Mouse (Mus musculus) layer of hippocampus, postnatal 14 days (tissue): ENCODE results near the gene Med15. TPM values are rescaled to one million over a fixed set of nuclear protein-coding genes. Genes with fewer than 3 reads are reported as not detected.
A peak's percentile ranks its signal among the peaks of the same experiment; 100 is the strongest.

Experiments used
- DNase-seq, 2 experiments: peaks; one replicate each; pipeline ENCODE4 v3.0.0; 2021 to 2022; ENCODE audit warnings: low spot score in 2 of 2, mixed read lengths in 1 of 2
- total RNA-seq, 2 experiments: library from RNA; stranded (reverse); gene quantifications; 2 replicates each; pipeline ENCODE4 v1.2.3; 2021

The Med15 gene
- total RNA-seq, 2 experiments from 2014 or later, result 65.4 to 80.2 TPM

DNA sequence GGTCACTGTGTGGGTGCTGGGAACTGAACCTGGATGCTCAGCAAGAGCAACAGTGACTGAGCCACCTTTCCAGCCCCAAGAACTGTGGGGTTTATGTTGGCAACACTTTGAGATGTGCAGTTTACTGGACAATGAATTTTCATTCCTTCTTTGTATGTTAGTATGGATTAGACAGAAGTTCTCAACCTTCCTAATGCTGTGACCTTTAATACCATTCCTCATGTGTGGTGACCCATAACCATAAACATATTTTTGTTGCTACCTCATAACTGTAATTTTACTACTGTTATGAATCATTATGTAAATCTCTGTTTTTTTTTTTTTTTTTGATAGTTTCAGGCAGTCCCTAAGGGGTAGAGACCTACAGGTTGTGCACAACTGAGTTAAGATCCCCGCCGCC is 955 bp upstream of the Med15 start:
- no peak for DNase-seq

DNA sequence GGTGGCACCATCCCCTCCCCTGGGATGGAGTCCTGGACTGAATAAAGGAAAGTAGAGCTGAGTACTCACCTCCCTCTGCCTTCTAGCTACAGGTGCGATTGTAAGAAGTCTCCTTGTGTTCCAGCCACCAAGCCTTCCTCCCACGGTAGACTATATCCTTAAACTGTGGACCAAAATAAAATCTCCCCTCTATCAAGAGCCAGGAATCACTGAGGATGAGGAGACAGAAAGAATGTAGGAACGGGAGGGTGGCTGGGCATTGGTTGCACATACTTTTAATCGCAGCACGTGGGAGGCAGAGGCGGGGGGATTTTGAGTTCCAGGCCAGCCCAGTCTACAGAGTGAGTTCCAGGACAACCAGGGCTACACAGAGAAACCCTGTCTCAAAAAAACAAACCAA is 260 bp downstream of the Med15 start:
- DNase-seq, result no peak

DNA sequence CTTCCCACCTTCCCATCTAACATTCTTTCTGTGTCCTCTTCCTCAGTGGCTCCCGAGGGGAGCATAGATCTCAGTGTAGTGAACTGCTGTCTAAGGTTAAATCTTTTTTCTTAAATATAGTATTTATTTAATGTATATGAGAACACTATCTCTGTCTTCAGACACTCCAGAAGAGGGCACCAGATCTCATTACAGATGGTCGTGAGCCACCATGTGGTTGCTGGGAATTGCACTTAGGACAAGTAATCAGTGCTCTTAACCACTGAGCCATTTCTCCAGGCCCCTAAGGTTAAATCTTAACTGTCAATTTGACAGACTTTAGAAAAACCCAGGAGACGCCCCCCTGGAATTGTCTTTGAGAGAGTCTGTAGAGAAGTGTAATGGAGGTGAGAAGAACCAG is 670 bp downstream of the Med15 start:
- no peak for DNase-seq

DNA sequence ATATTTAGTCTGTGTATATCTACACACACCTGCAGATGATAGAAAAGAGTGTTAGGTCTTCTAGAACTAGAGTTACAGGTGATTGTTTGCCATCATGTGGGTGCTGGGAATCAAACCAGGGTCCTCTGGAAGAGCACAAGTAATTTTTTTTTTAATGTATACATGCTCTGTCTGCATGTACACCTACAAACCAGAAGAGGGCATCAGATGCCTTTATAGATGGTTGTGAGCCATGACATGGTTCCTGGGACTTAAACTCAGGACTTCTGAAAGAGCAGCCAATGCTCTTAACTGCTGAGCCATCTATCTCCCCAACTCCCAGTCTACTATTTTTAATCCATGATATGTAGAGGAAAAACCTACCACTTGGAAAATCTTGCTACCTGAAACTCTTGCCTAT is 2.7 kb downstream of the Med15 start:
- DNase-seq, result no peak

DNA sequence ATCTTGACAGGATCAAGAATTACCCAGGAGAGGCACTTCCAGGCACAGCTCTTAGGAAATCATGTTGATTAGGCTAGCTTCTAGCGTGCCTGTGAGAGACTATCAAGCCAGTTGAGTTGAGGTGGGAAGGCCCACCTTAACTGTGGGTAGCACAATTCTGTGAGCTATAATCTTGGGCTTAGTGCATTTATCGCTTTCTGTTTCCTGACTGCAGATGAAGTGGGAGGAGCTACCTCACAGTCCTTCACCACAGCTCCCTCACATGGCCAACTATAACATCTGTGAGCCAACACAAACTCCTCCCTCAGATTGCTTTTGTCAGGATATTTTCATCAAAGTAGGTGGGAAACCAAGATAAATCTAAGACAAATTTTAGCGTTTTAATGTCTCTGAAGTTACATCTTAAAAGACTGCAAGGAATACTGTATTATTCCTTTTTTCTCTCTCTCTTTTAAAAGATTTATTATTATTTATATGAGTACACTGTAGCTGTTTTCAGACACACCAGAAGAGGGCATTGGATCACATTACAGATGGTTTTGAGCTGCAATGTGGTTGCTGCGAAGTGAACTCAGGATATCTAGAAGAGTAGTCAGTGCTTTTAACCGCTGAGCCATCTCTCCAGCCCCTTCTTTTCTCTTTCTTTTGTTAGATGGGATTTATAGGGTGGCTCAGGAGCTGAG is 5.4 kb downstream of the Med15 start:
- DNase-seq, result no peak

DNA sequence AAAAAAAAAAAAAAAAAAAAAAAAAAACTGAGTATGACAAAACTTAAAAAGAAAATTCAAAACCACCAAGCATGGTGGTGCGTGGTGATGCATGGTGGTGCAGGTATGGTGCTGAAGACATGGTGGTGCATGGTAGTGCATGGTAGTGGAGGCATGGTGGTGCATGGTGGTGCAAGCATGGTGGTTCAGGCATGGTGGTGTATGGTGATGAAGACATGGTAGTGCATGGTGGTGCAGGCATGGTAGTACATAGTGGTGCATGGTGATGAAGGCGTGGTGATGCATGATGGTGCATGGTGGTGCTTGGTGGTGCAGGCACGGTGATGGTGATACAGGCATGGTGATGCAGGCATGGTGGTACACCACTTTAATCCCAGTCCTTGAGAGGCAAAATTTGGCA is 8.2 kb downstream of the Med15 start:
- DNase-seq, result no peak

DNA sequence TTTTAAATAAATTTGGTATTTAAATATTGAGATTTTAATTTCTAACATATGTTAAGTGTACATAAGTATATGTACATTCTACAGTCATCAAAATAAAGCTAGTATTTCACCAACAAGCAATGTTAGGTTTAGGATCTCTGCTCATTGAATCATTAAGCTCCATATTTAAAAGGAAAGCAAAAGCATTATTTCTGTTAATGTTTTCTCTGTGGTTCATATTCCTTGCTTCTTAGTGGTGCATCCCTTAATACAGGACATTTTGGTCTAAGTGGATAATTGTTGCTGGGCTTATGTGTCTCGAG is 9.4 kb downstream of the Med15 start:
- no peak for DNase-seq

DNA sequence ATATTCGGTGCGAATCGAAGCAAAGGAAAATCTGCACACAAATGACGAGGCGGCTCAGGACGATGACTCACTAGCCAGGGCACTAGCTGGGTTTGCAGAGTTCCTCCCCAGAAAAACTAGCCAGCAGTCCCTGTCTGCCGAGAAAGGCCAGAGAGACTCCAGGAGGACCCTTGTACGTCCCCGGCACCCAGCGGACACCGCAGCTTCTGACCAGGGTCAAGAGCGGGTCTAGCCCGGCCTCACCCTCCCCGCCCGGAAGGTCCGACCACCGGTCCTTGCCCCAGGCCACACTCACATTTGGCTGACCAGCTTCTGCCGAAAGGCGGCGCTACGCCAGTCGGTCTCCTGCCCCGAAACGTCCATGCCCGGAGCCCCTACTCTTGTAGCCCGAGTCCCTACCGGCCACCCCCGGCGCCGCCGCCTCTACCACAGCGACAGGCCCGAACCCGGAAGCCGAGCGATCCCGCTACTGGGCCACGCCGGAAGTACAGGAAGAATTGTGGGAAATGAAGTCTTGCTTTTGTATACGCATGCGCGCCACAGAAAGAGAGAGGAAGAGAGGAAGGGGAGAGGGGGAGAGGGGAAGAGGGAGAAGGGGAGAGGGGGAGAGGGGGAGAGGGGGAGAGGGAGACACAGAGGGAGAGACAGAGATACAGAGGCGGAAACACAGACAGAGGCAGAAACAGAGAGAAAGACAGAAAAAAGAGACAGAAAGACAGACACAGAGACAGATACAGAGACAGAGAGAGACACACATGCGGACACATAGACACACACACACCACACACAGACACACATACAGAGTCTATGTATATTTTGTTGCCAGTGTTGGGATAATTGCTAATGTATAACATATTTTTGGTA is 10.0 kb downstream of the Med15 start:
- peak; percentile 89 to 95 for DNase-seq

DNA sequence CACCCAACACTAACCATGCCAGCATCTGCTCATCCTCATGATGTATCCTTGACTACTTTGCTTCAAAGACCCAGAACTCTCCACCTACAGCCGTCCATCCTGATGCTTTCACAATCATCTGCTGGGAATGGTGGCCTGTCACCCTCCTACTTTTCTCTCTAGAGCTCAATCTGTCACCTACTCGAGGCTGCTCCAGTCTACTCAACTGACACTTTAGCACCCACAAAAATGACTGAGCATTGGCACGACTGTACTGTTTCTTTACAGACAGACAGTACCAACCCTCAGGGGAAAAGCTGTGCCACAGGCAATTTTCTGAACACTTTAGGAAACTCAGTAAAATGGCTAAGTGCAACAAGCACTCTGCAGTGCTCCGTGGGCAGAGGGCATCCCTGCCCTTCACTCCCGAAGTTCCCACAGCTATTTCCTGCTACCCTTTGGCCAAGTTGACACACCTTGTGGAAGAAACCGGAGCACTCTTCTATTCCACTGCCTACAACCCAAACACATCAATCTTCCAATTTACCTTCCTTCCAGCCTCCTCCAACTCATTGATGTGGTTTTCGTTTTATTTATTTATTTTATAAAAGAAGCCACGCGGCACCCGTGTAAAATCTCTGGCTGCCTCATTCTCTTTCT is 10.8 kb downstream of the Med15 start:
- peak in 1 of 2 experiments; percentile 5 for DNase-seq

DNA sequence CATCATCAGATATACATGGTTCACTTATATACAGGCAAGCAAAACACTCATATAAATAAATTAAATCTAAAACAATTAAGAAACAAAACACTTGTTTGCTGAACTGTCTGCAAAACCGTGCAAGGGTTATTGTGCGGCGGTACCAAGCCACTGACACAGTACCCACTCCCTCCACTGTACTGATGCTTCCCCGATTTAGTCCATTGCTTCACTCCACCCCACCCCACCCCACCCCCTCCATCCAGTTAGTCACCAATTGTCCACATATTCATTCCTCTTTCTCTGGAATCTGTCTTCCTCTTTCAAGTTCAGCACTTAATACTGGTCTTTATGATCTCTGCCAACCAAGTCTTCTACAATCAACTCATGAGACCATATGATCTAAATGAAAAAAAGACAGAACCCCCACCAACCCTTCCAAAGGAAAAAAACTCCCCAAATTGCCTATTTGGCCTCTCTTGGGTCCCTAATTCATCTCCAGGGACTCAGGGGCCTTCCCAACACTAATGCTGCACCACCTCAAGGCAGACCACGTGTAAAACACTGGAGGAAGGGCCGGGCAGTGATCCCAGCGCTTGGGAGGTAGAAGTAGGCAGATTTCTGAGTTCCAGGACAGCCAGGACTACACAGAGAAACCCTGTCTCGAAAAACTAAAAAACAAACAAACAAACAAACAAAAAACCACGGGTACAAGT is 11.4 kb downstream of the Med15 start:
- no peak for DNase-seq

DNA sequence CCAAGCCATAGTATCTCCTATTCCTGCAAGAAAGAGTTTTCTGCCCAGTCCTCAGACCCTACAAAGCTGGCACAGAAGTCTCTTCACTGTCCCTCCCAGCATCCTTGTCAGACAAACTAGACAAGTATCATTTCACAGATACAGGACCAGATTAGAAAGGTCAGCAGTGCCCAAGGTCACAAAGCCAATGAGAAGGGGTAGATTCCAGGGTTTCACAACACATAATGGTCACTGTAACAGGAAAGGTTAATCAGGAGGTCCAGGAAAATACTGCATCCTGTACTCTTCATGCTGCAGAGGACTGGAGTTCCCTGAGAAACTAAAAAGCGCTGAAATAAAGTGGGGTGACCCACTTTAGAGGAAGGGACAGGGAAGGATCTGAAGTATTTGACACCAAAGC is 14.9 kb downstream of the Med15 start:
- no peak for DNase-seq

DNA sequence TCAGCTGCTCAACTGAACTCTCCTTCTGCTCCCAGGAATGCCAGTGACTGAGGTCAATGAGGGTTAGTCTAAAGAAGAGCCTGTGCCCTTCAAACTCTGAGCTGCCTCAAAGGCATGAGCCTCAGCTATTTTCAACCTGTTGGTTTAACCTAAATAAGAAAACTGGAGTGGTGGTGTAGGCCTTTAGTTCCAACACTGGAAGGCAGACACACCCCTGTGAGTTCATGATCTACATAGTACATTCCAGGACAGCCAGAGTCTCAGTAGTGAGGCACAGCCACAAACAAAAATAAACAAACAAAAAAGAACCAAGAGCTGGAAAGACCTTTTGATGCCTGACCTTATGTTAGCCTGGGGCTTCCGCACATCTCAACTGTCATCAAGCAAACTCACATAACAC is 25.1 kb downstream of the Med15 start:
- DNase-seq, result no peak

DNA sequence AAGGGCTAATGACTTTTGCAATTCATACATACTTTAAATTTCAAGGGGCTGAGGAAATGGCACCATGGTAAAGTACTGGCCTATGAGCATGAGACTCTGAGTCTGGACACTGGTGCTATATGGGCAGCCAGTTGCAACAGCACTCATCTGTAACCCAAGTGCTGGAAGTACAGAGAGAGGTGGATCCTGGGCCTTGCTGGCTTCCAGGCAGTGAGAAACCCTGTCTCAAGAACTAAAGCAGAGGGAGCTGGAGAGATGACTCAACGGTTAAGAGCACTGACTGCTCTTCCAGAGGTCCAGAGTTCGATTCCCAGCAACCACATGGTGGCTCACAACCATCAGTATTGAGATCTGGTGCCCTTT is 31.7 kb downstream of the Med15 start:
- DNase-seq, result no peak

DNA sequence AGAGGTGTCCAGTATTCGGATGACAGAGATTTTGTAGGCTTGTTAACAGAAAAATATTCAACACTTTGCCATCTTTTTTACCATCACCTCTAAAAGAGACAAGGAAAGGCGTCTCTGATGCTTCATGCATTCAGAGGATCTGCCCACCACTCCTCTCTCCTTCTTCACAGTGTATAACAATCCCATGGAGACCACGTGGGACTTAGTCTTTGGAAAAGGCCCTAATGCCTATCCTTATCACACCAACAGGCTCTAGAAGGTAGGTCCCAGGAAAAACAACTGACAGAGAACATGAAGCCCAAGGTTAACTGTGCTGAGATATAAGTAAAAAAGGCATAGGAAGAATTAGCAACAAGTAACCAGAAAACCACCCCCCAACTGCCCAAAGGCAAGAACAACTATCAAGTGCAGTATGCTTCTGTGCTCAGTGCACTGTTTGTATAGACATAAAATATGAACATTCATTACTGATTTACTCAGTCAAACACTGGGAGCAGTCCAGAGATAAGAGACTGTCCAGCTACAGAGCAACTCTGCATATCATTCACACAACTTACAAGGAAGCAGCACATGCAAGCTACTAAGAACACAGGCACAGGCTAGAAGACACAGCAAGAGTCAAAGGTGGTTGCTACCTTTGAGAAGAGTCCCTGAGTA is 32.2 kb downstream of the Med15 start:
- no peak for DNase-seq

DNA sequence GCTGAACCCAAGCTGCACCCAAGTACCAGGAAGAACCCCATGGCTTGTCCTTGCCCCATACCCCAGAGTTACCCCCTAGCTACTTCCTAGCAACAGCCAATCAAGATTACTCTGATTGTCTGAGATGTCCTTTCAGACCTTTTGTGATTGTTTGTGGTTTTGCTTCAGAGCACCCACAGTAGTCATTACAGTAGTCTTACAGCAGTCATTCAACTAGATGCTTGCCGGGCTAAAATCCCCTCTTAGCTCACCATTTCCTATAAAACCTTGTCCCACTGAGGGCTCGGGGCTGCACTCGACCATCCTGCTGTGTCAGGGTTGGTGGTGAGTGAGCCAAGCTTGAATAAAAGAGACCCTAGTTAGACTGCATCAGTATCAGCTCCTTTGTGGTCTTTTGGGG is 37.8 kb downstream of the Med15 start:
- no peak for DNase-seq

DNA sequence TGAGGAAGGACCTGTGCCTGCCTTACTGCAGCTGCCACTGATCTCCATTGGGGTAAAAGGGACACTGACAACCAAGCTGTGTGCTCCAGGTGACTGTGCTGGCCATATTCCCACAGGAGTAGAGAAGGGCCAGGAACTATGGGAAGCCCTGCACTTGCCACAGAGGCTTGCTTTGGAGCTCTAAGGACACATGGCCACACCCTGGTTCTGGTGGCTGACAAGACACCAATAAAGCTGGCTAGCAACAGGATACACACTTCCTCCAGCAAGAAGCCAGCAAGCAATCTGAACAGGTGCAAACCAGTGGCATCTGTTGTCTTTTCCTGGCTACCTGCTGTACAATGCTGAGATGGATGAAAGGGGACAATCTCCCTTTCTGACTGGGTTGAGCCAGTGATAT is 62.8 kb downstream of the Med15 start:
- no peak for DNase-seq

DNA sequence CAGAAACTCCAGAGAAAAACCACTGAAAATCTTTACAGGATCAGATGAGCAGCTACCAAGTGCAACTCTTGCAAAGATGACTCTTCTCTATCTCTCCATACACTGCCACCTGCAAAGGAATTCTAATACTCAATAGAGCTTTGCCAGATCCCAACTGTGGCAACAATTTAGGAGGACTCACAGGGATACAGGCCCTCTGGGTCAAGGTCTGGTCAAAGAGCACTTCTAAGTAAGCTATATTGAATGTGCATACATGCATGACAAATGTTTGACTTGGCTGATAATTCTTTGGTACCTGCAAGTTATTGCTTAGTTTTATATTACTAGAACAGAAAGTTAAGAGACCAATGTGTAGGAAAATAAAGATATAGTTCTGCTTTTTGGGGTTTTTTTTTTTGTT is 67.1 kb downstream of the Med15 start:
- no peak for DNase-seq

DNA sequence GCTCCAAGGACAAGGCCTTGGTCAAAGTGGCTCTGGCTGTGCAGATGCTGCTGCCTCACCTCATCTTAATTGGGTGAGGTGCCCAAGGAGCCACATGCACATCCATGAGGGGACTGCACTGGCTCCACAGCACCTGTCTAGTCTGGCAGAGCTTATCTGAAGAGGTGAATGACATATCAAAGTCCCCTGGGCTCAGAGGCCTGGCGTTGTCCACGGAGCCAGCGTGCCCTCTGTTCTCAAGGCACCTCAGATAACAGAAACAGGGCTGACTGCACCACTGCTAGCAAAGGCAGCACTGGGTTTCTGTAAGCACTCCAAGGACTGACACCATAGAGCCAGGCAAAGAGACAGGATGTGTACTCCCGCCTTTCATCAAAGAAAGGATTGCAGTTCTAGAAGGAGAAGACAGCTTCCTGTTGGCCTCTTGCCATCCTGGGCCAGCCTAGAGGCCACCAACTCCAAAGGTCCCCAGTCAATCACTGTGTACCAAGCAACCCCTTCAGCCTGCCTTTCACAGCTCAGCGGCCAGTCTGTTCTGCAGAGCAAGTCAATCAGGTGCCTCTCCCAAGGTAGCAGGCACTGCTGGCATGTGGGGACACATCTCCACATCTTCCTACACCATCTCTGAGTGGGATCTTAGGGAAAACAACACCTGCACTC is 76.3 kb downstream of the Med15 start:
- DNase-seq, result no peak

DNA sequence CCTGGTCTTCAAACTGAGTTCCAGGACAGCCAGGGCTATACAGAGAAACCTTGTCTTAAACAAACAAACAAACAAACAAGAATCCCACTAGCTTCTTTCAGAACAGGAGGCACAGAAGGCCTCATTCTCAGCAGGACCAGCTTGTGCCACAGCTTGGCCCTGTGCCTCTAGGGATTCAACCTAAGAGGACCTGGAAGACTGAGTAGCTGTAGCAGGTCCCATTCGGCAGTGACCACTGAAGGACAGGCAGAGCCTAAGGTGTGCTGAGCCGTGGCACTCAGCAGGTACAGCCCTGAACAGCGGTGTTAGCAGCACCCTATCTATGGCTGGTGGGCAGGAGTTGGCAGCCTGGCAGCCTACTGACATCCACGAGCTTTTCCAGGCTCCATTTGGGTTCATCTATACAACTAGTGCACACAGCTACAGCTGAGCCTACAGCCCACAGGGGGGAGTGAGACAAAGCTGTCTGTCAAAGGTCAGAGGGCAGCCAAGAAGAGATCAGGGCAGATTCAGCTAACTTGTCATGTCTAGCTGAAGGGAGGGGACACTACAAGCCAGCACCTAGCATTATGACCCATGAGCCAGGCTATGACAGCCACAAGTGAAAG is 78.4 kb downstream of the Med15 start:
- DNase-seq, result no peak

DNA sequence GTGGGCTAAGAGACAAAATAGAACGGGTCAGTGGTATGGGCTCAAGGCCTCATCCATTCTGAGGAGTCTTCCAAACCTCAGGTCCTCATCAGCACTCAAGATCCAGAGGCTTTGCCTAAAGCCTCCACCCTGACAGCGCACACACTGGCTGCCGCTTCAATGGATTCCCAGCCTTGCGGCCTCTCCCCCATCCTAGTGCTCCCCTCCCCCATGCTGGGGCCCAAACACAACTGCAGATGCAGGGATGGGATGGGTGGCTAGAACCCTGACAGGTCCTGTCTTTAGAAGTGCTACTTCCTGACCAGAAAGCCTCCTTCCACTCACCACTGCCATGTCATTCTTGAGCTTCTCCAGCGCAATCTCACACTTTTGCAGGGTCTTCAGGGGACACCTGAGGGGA is 79.1 kb downstream of the Med15 start:
- DNase-seq, result no peak

DNA sequence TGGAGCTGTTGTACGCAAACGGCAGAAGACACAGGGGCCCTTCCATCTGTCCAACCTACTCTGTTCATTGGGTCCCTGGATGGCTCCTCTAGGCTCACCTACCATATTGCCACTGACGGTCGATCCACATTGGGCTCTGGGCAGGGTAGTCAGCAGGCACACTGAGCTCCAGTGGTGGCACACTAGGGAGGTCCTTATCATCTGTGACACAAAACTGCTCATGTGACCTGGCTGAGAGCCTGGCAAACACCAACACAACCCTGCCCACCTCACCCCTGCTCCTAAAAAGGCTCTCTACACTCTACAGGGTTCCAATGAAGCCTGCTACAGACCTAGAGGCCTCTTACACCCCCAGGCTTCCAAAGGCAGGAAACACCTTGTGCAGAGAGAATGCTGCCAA is 80.1 kb downstream of the Med15 start:
- DNase-seq, result no peak
